ENCODE assay signal across 7 mouse cellular contexts in the genomic region with DNA sequence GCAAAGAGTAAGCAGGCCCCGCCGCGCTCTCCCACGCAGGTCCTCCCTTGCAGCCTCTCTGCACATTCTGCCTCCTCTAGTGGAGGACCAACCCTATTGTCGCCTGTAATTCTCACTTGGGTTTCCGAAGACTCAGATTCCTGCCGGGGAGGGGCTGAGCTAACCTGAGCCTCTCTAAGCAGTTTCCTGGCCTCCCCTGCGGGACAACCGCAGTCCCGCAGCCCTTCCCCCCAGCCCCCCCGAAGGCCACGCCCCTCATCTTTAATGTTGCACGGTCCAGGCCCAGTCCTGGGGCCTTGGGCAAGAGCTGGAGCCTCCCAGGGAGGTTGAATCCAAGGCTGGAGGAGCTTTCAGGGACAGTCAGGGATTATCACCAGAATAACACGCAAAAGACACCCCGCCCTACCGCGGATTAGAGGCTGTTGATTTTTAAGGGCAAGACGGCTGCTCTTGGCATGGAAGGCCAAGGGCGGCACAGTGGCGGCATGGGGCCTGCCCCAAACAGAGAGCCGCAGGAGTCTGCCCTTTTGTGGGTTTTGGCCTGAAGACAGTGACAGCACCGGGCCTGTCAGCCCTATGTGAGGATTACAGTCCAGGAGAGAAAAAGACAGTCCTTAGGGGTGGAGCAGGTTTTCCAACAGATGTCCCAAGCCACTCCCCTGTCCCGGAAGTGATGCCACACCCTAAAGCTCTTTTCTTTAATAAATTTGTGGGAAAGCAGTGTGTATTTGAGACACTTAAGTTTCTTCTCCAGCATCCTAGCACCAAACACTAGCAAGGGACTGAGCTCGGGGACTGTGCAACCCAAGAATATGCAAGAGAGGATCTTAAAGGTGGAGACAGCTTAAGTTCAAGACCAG.
DNase-seq lines count a peak whose midpoint lies in the region; ATAC-seq and TF ChIP-seq lines count a peak whose summit lies in the region.

No protein-coding gene starts in this region.

- peak; percentile 41; the same call in 1 of the 2 replicates for TF ChIP-seq POLR2A in bone marrow, adult 2 months (IDR thresholded peaks at IDR 0.05; ENCODE audit: borderline replicate concordance, control insufficient read depth, low read depth, low read length)

- 0 out of 2 replicates have a peak overlapping the region, but pooled peaks have one; percentile 32 for H3K4me2 ChIP-seq in intestine, embryonic 16.5 days (ENCODE audit: low read depth, low read length)
- peak overlapping the region; percentile 35 for H3K4me2 ChIP-seq in midbrain, embryonic 13.5 days (replicated peaks)

- no peaks in the 10 kb centered on the region for H3K9me3 ChIP-seq in E14TG2a.4 (ENCODE audit: low read length)
- no peaks in the 10 kb centered on the region for H3K9me3 ChIP-seq in intestine, embryonic 16.5 days (ENCODE audit: control insufficient read depth, low read length)
- no peaks in the 10 kb centered on the region for H3K9me3 ChIP-seq in midbrain, embryonic 13.5 days

- intact Hi-C loops in gastrocnemius, postnatal 14 days (cut with DNase I; ENCODE audit: low total_unique reads), result no loop called here

- no peak overlapping the region for H3K9ac ChIP-seq in intestine, embryonic 16.5 days (ENCODE audit: low read depth, low read length)
- 0 out of 2 replicates have a peak overlapping the region, but pooled peaks have one; percentile 17 for H3K9ac ChIP-seq in midbrain, embryonic 13.5 days (replicated peaks)

- H3K4me1 ChIP-seq in E14TG2a.4 (replicated peaks; ENCODE audit: low read depth, low read length), result peaks cover 97% of the 10 kb centered on the region
- no peaks in the 10 kb centered on the region for H3K4me1 ChIP-seq in bone marrow, adult 2 months (ENCODE audit: control insufficient read depth, insufficient read depth, low read length)
- peaks cover 5% of the 10 kb centered on the region for H3K4me1 ChIP-seq in intestine, embryonic 16.5 days (ENCODE audit: control insufficient read depth, insufficient read depth, low read length)
- H3K4me1 ChIP-seq in midbrain, embryonic 13.5 days (replicated peaks), result peaks cover 21% of the 10 kb centered on the region

- H3K27ac ChIP-seq in bone marrow, adult 2 months (ENCODE audit: control insufficient read depth, insufficient read depth, low read depth, low read length, poor library complexity), result peak overlapping the region; percentile 50
- H3K27ac ChIP-seq in intestine, embryonic 16.5 days (ENCODE audit: low read length), result no peak overlapping the region
- H3K27ac ChIP-seq in midbrain, embryonic 13.5 days, result no peak overlapping the region; the same call in 1 of the 2 replicates

- peak; percentile 40 for DNase-seq in gastrocnemius, postnatal 14 days
- DNase-seq in testis, postnatal 10 days (ENCODE audit: low spot score), result peak; percentile 74
- no peak for DNase-seq in cerebellum, adult 9-11 months

- H3K36me3 ChIP-seq in E14TG2a.4 (ENCODE audit: insufficient read depth, low read length), result no peaks in the 10 kb centered on the region
- H3K36me3 ChIP-seq in intestine, embryonic 16.5 days (ENCODE audit: control insufficient read depth, insufficient read depth, low read length), result no peaks in the 10 kb centered on the region
- H3K36me3 ChIP-seq in midbrain, embryonic 13.5 days, result no peaks in the 10 kb centered on the region

- 24% methylated on average over 24 of the region's 24 CpGs for WGBS in bone marrow, adult 2 months
- 33% methylated on average over 24 of the region's 24 CpGs for WGBS in intestine, embryonic 16.5 days
- WGBS in midbrain, embryonic 13.5 days, result 14% methylated on average over 24 of the region's 24 CpGs

- H3K27me3 ChIP-seq in E14TG2a.4 (ENCODE audit: insufficient read depth, low read length), result no peaks in the 10 kb centered on the region
- no peaks in the 10 kb centered on the region for H3K27me3 ChIP-seq in intestine, embryonic 16.5 days (replicated peaks; ENCODE audit: control insufficient read depth, insufficient read depth, low read length)
- peaks cover 12% of the 10 kb centered on the region for H3K27me3 ChIP-seq in midbrain, embryonic 13.5 days

- H3K4me3 ChIP-seq in E14TG2a.4 (replicated peaks; ENCODE audit: low read length), result peak overlapping the region; percentile 64
- H3K4me3 ChIP-seq in bone marrow, adult 2 months (replicated peaks; ENCODE audit: control insufficient read depth, low read depth, low read length), result peak overlapping the region; percentile 24
- no peak overlapping the region for H3K4me3 ChIP-seq in intestine, embryonic 16.5 days (ENCODE audit: low read length)
- H3K4me3 ChIP-seq in midbrain, embryonic 13.5 days (replicated peaks), result no peak overlapping the region

- no peak for TF ChIP-seq CTCF in E14TG2a.4 (conservative IDR thresholded peaks at IDR 0.05; ENCODE audit: low read length)
- TF ChIP-seq CTCF in bone marrow, adult 2 months (IDR thresholded peaks at IDR 0.05; ENCODE audit: control insufficient read depth, insufficient read depth, low read length), result peak; percentile 25; the same call in 1 of the 2 replicates

- peak; percentile 10; the same call in 1 of the 2 replicates for ATAC-seq in intestine, embryonic 16.5 days
- peak; percentile 53; the same call in 1 of the 2 replicates for ATAC-seq in midbrain, embryonic 13.5 days

Comparison
In these comparisons a context has a peak if more than half of its experiments do, and no peak if none do; other contexts are left out.
1. H3K4me3 ChIP-seq: peak in E14TG2a.4 (single experiment) and bone marrow, adult 2 months (single experiment); none in intestine, embryonic 16.5 days (single experiment) and midbrain, embryonic 13.5 days (single experiment).